In genomic region chr19:57358322-57358721, GRCm38 (mm10) we compare ENCODE assay signal across 8 mouse cellular contexts. TPM values are rescaled to one million over a fixed set of nuclear protein-coding genes. Genes with fewer than 3 reads are reported as not detected.
A peak's percentile ranks its signal among the peaks of the same experiment; 100 is the strongest.
DNase-seq lines count a peak whose midpoint lies in the region; ATAC-seq and TF ChIP-seq lines count a peak whose summit lies in the region.

No protein-coding gene starts in this region.

- TF ChIP-seq EP300 in liver, postnatal 0 days (IDR thresholded peaks at IDR 0.05; ENCODE audit: low read depth), result no peak

- H3K4me3 ChIP-seq in kidney, adult 2 months (ENCODE audit: insufficient read depth, low read depth, low read length), result peak overlapping the region; percentile 55
- H3K4me3 ChIP-seq in liver, postnatal 0 days (ENCODE audit: low read depth, low read length), result peak overlapping the region; percentile 97

- H3K4me1 ChIP-seq in kidney, adult 2 months (ENCODE audit: control insufficient read depth, insufficient read depth, low read length), result peaks cover 9% of the 10 kb centered on the region
- H3K4me1 ChIP-seq in liver, postnatal 0 days (ENCODE audit: insufficient read depth), result peaks cover 57% of the 10 kb centered on the region

- TF ChIP-seq POLR2A in kidney, adult 2 months (IDR thresholded peaks at IDR 0.05; ENCODE audit: low read depth, low read length), result no peak

- H3K27ac ChIP-seq in kidney, adult 2 months (ENCODE audit: insufficient read depth, low read depth, low read length), result peak overlapping the region; percentile 66; the same call in 1 of the 2 replicates
- peak overlapping the region; percentile 99 for H3K27ac ChIP-seq in liver, postnatal 0 days (ENCODE audit: low read depth)

- peak; percentile 49 for ATAC-seq in granulocyte monocyte progenitor cell, adult 5-6 weeks (replicated peaks; ENCODE audit: poor library complexity, severe bottlenecking)
- no peak for ATAC-seq in liver, postnatal 0 days

- 43% methylated on average over 12 of the region's 12 CpGs for WGBS in kidney, adult 2 months
- WGBS in liver, postnatal 0 days (ENCODE audit: insufficient replicate concordance), result 20% methylated on average over 12 of the region's 12 CpGs

- H3K4me2 ChIP-seq in liver, postnatal 0 days (ENCODE audit: low read depth, low read length), result peak overlapping the region; percentile 83

- peak; percentile 65 for TF ChIP-seq CTCF in kidney, adult 2 months (conservative IDR thresholded peaks at IDR 0.05; ENCODE audit: insufficient read depth, insufficient read length, low read depth, low read length)
- peak; percentile 92 for TF ChIP-seq CTCF in liver, postnatal 0 days (IDR thresholded peaks at IDR 0.05; ENCODE audit: low read depth)

- no peaks in the 10 kb centered on the region for H3K9me3 ChIP-seq in liver, postnatal 0 days (ENCODE audit: low read length)

- no peaks in the 10 kb centered on the region for H3K36me3 ChIP-seq in kidney, adult 2 months (ENCODE audit: control insufficient read depth, insufficient read depth, low read length)
- no peaks in the 10 kb centered on the region; the same call in 1 of the 2 replicates for H3K36me3 ChIP-seq in liver, postnatal 0 days (replicated peaks; ENCODE audit: insufficient read depth, low read length)

- H3K27me3 ChIP-seq in kidney, adult 2 months (replicated peaks; ENCODE audit: control insufficient read depth, insufficient read depth, low read length), result no peaks in the 10 kb centered on the region
- no peaks in the 10 kb centered on the region for H3K27me3 ChIP-seq in liver, postnatal 0 days (ENCODE audit: insufficient read depth, low read length)

- H3K9ac ChIP-seq in liver, postnatal 0 days (replicated peaks), result peak overlapping the region; percentile 72

- DNase-seq in urinary bladder, postnatal 10 days (ENCODE audit: low spot score), result peak; percentile 16
- DNase-seq in urinary bladder, adult 2 months (ENCODE audit: low spot score), result no peak
- peak; percentile 87 for DNase-seq in c-Kit-positive CD71-positive TER-119-positive erythroid progenitor cells, embryonic 14.5 days (ENCODE audit: low spot score)
- peak; percentile 86 for DNase-seq in kidney, adult 2 months
- peak; percentile 89 for DNase-seq in liver, postnatal 0 days
- DNase-seq in right cerebral cortex, adult 2 months (ENCODE audit: low spot score in 2 of 2), result peak; percentile 48 to 57
- DNase-seq in urinary bladder, postnatal 14 days (ENCODE audit: low spot score), result peak; percentile 69

RNA-seq across cellular contexts. Expression of gene Fam160b1, which starts 2.2 kb away (rescaled TPM):
- 13.9 and 17.3 TPM in 2 replicates for polyA plus RNA-seq in urinary bladder, adult 2 months (2012; rRNA removed)
- total RNA-seq in granulocyte monocyte progenitor cell, adult 5-6 weeks (2014; fragmentation: Nextera tagmentation), result 18.0 and 25.6 TPM in 2 replicates
- 15.3 and 15.8 TPM in 2 replicates for total RNA-seq in granulocyte monocyte progenitor cell, adult 5-6 weeks (2017)
- polyA plus RNA-seq in kidney, adult 2 months (2012; rRNA removed), result 7.3 and 8.0 TPM in 2 replicates
- 7.8 and 9.2 TPM in 2 replicates for polyA plus RNA-seq in liver, postnatal 0 days (2015; fragmentation: Nextera tagmentation; extraction: Ambion mirVana)

RNA-seq across cellular contexts. Expression of gene Ablim1, which starts 43.6 kb away (rescaled TPM):
- polyA plus RNA-seq in urinary bladder, adult 2 months (2012; rRNA removed), result 24.3 and 40.2 TPM in 2 replicates
- total RNA-seq in granulocyte monocyte progenitor cell, adult 5-6 weeks (2014; fragmentation: Nextera tagmentation), result 8.6 and 9.4 TPM in 2 replicates
- total RNA-seq in granulocyte monocyte progenitor cell, adult 5-6 weeks (2017), result 8.0 and 8.9 TPM in 2 replicates
- polyA plus RNA-seq in kidney, adult 2 months (2012; rRNA removed), result 34.7 and 38.3 TPM in 2 replicates
- polyA plus RNA-seq in liver, postnatal 0 days (2015; fragmentation: Nextera tagmentation; extraction: Ambion mirVana), result 11.5 and 12.0 TPM in 2 replicates
